Mouse (Mus musculus): ENCODE results near the gene Heatr3.

DNA sequence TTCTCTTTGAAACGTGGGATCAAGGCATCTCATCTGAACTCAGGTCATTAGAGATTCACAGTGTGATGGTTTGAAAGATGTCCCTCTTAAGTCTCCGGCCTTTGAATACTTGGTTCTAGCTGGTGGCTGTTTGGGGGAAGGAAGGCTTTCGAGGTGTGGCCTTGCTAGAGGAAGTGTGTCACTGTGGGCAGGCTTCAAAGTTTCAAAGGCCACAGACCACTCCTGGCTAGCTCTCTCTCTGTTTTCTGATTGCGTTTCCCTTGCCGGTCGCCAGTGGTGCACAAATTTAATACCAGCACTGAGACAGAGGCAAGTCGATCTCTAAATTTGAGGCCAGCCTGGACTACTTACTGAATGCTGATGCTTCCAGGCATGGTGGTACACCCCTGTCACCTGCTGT, 37.6 kb downstream of the Heatr3 start:
- no peak for TF ChIP-seq CTCF (IDR thresholded peaks at IDR 0.05)
- TF ChIP-seq POLR2A (IDR thresholded peaks at IDR 0.05; ENCODE audit: insufficient read depth, low read depth, low read length), result no peak
- TF ChIP-seq EP300 (IDR thresholded peaks at IDR 0.05; ENCODE audit: insufficient read depth, low read depth, low read length), result no peak

Measured in heart, adult 2 months (tissue).